Mouse (Mus musculus): Measurements from ENCODE around the gene Smtnl2. TPM values are rescaled to one million over a fixed set of nuclear protein-coding genes. Genes with fewer than 3 reads are reported as not detected.

The Smtnl2 gene
- polyA plus RNA-seq, 1 experiment from 2014 or later: 15.7 TPM

GRCm38 (mm10) chr11:72393669-72394068 is 17.8 kb downstream of the Smtnl2 start:
- Histone ChIP-seq H3K27ac (no peak overlapping the region), H3K4me1 (0 out of 2 replicates have a peak, but pooled peaks cover 4% of the 10 kb centered on the region), H3K9ac (no peak overlapping the region), H3K4me3 (no peak overlapping the region), H3K36me3 (no peaks in the 10 kb centered on the region), H3K9me3 (no peaks in the 10 kb centered on the region), H3K27me3 (replicated peaks) (no peaks in the 10 kb centered on the region), H3K4me2 (replicated peaks) (no peak overlapping the region)
- ATAC-seq (ENCODE audit: low FRiP score, low read depth): no peak
- 52% methylated on average over 5 of the region's 5 CpGs for WGBS

GRCm38 (mm10) chr11:72393243-72393642 is 18.3 kb downstream of the Smtnl2 start:
- Histone ChIP-seq H3K4me1 (0 out of 2 replicates have a peak, but pooled peaks cover 4% of the 10 kb centered on the region), H3K36me3 (no peaks in the 10 kb centered on the region), H3K4me3 (no peak overlapping the region), H3K9ac (no peak overlapping the region), H3K27ac (no peak overlapping the region), H3K9me3 (no peaks in the 10 kb centered on the region), H3K27me3 (replicated peaks) (no peaks in the 10 kb centered on the region), H3K4me2 (replicated peaks) (no peak overlapping the region)
- ATAC-seq (ENCODE audit: low FRiP score, low read depth): no peak
- WGBS: 88% methylated on average over 3 of the region's 3 CpGs

GRCm38 (mm10) chr11:72391181-72391580 is 20.3 kb downstream of the Smtnl2 start:
- 0 out of 2 replicates have a peak, but pooled peaks cover 4% of the 10 kb centered on the region for H3K4me1 ChIP-seq
- no peak overlapping the region for H3K4me3 ChIP-seq
- 93% methylated on average over 13 of the region's 13 CpGs for WGBS
- H3K9me3 ChIP-seq: no peaks in the 10 kb centered on the region
- no peak for ATAC-seq (ENCODE audit: low FRiP score, low read depth)
- H3K27me3 ChIP-seq (replicated peaks): no peaks in the 10 kb centered on the region
- no peak overlapping the region for H3K9ac ChIP-seq
- no peaks in the 10 kb centered on the region for H3K36me3 ChIP-seq
- no peak overlapping the region for H3K27ac ChIP-seq
- no peak overlapping the region for H3K4me2 ChIP-seq (replicated peaks)

- no peaks in the 10 kb centered on the region for H3K27me3 ChIP-seq (replicated peaks)
- 0 out of 2 replicates have a peak, but pooled peaks cover 4% of the 10 kb centered on the region for H3K4me1 ChIP-seq
- no peak for ATAC-seq (ENCODE audit: low FRiP score, low read depth)
- no peaks in the 10 kb centered on the region for H3K9me3 ChIP-seq
- 90% methylated on average over 7 of the region's 7 CpGs for WGBS
- no peak overlapping the region for H3K4me3 ChIP-seq
- H3K9ac ChIP-seq: no peak overlapping the region
- no peak overlapping the region for H3K4me2 ChIP-seq (replicated peaks)
- H3K27ac ChIP-seq: no peak overlapping the region
- H3K36me3 ChIP-seq: no peaks in the 10 kb centered on the region
These were observed 21.9 kb downstream of the Smtnl2 start for GRCm38 (mm10) chr11:72389407-72390142.

- Histone ChIP-seq H3K4me3 (no peak overlapping the region), H3K4me2 (replicated peaks) (no peak overlapping the region), H3K9me3 (no peaks in the 10 kb centered on the region), H3K36me3 (no peaks in the 10 kb centered on the region), H3K9ac (no peak overlapping the region), H3K27ac (no peak overlapping the region), H3K27me3 (replicated peaks) (no peaks in the 10 kb centered on the region), H3K4me1 (no peaks in the 10 kb centered on the region)
- no peak for ATAC-seq (ENCODE audit: low FRiP score, low read depth)
- 95% methylated on average over 6 of the region's 6 CpGs for WGBS
These were observed 23.4 kb downstream of the Smtnl2 start for GRCm38 (mm10) chr11:72388113-72388529.

- no peak for ATAC-seq (ENCODE audit: low FRiP score, low read depth)
- Histone ChIP-seq H3K27me3 (replicated peaks) (no peaks in the 10 kb centered on the region), H3K9me3 (no peaks in the 10 kb centered on the region), H3K4me3 (no peak overlapping the region), H3K27ac (no peak overlapping the region), H3K4me1 (peaks cover 8% of the 10 kb centered on the region; the same call in 1 of the 2 replicates), H3K4me2 (replicated peaks) (no peak overlapping the region), H3K36me3 (no peaks in the 10 kb centered on the region), H3K9ac (no peak overlapping the region)
- WGBS: 80% methylated on average over 4 of the region's 4 CpGs
These were observed 32.2 kb downstream of the Smtnl2 start for GRCm38 (mm10) chr11:72379351-72379750.

GRCm38 (mm10) chr11:72378222-72378621 is 33.3 kb downstream of the Smtnl2 start:
- H3K36me3 ChIP-seq: no peaks in the 10 kb centered on the region
- H3K4me2 ChIP-seq (replicated peaks): no peak overlapping the region
- no peak overlapping the region for H3K4me3 ChIP-seq
- ATAC-seq (ENCODE audit: low FRiP score, low read depth): no peak
- 68% methylated on average over 7 of the region's 7 CpGs for WGBS
- H3K27ac ChIP-seq: no peak overlapping the region
- H3K9ac ChIP-seq: no peak overlapping the region
- peaks cover 8% of the 10 kb centered on the region; the same call in 1 of the 2 replicates for H3K4me1 ChIP-seq
- no peaks in the 10 kb centered on the region for H3K9me3 ChIP-seq
- no peaks in the 10 kb centered on the region for H3K27me3 ChIP-seq (replicated peaks)

- WGBS: 64% methylated on average over 2 of the region's 2 CpGs
- H3K36me3 ChIP-seq: no peaks in the 10 kb centered on the region
- no peaks in the 10 kb centered on the region for H3K9me3 ChIP-seq
These were observed 35.0 kb downstream of the Smtnl2 start for GRCm38 (mm10) chr11:72376562-72376961.

GRCm38 (mm10) chr11:72369904-72370672 is 41.4 kb downstream of the Smtnl2 start:
- Histone ChIP-seq H3K4me2 (replicated peaks) (no peak overlapping the region), H3K9ac (no peak overlapping the region), H3K4me1 (no peaks in the 10 kb centered on the region), H3K27ac (no peak overlapping the region), H3K9me3 (no peaks in the 10 kb centered on the region), H3K4me3 (no peak overlapping the region), H3K27me3 (replicated peaks) (no peaks in the 10 kb centered on the region), H3K36me3 (no peaks in the 10 kb centered on the region)
- 45% methylated on average over 12 of the region's 12 CpGs for WGBS
- no peak for ATAC-seq (ENCODE audit: low FRiP score, low read depth)

More at GRCm38 (mm10) chr11:72376562-72376961, 35.0 kb downstream of the Smtnl2 start:
- Histone ChIP-seq H3K9ac (no peak overlapping the region), H3K27me3 (replicated peaks) (no peaks in the 10 kb centered on the region), H3K4me3 (no peak overlapping the region), H3K4me2 (replicated peaks) (no peak overlapping the region), H3K27ac (no peak overlapping the region), H3K4me1 (peaks cover 8% of the 10 kb centered on the region; the same call in 1 of the 2 replicates)
- ATAC-seq (ENCODE audit: low FRiP score, low read depth): no peak

GRCm38 (mm10) chr11:72367934-72368674 is 43.4 kb downstream of the Smtnl2 start:
- Histone ChIP-seq H3K9ac (no peak overlapping the region), H3K9me3 (no peaks in the 10 kb centered on the region), H3K36me3 (no peaks in the 10 kb centered on the region), H3K27ac (no peak overlapping the region), H3K4me1 (no peaks in the 10 kb centered on the region), H3K27me3 (replicated peaks) (no peaks in the 10 kb centered on the region), H3K4me3 (no peak overlapping the region), H3K4me2 (replicated peaks) (no peak overlapping the region)
- WGBS: 70% methylated on average over 11 of the region's 11 CpGs
- ATAC-seq (ENCODE audit: low FRiP score, low read depth): no peak

- peaks cover 5% of the 10 kb centered on the region; the same call in 1 of the 2 replicates for H3K4me1 ChIP-seq
- H3K4me2 ChIP-seq (replicated peaks): no peak overlapping the region
- no peaks in the 10 kb centered on the region for H3K27me3 ChIP-seq (replicated peaks)
- ATAC-seq (ENCODE audit: low FRiP score, low read depth): no peak
- no peak overlapping the region for H3K27ac ChIP-seq
- H3K36me3 ChIP-seq: no peaks in the 10 kb centered on the region
- WGBS: 82% methylated on average over 9 of the region's 9 CpGs
- no peaks in the 10 kb centered on the region for H3K9me3 ChIP-seq
- H3K9ac ChIP-seq: no peak overlapping the region
- H3K4me3 ChIP-seq: no peak overlapping the region
These were observed 45.4 kb downstream of the Smtnl2 start for GRCm38 (mm10) chr11:72366126-72366525.

GRCm38 (mm10) chr11:72364526-72364925 is 47.0 kb downstream of the Smtnl2 start:
- Histone ChIP-seq H3K4me3 (no peak overlapping the region), H3K27me3 (replicated peaks) (0 out of 2 replicates have a peak, but pooled peaks cover 3% of the 10 kb centered on the region), H3K4me1 (peaks cover 5% of the 10 kb centered on the region; the same call in 1 of the 2 replicates), H3K27ac (no peak overlapping the region), H3K9ac (no peak overlapping the region), H3K9me3 (no peaks in the 10 kb centered on the region), H3K4me2 (replicated peaks) (no peak overlapping the region), H3K36me3 (no peaks in the 10 kb centered on the region)
- 95% methylated on average over 5 of the region's 5 CpGs for WGBS
- no peak for ATAC-seq (ENCODE audit: low FRiP score, low read depth)

Data from neural tube, embryonic 12.5 days (tissue).